ENCODE assay signal across 17 mouse cellular contexts in the genomic region with DNA sequence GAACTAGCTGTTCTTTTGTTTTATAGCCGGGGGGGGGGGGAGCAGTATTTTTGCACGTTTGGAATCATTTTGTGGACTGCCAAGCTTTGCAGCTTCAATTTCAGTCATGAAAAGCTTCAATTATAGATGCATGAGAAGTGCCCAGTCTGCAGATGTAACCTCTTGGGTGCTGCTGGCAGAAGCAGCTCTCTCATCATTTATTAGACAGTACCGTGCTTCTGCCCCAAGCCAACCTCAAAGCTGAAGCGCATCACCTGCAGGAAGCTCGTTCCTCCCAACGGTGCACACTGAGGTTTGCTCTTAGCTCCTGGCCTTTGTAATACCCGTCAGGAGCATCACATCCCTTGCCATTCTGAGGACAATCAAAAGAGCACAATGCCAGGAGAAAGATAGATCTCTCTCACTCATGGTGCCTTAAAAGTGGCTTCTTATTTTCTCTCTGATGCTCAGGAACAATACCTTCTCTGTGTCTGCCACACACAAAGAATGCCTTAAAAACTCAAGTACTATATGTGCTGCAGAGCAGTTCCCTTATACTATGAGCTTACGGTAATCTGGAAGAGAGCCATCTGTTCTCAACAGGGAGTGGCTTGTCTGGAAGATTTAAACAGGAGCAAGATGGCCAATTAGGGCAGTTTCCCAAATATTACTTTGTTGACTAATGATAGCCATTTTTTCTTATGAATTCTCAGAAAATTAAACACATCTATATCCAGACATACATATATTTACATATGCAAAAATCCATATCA. TPM values are rescaled to one million over a fixed set of nuclear protein-coding genes. Genes with fewer than 3 reads are reported as not detected.
DNase-seq lines count a peak whose midpoint lies in the region; ATAC-seq and TF ChIP-seq lines count a peak whose summit lies in the region.
"Had no signal": no experiment of that assay in that cellular context is flagged by ENCODE, and none has a peak within 500 bp of the region (broad histone marks: within the 10 kb centered on the region; RNA-seq: fewer than 3 reads in every experiment).

No protein-coding gene starts in this region.

- H3K9ac ChIP-seq in forebrain, embryonic 15.5 days (replicated peaks) = no peak overlapping the region
- H3K9ac ChIP-seq in forebrain, embryonic 12.5 days = no peak overlapping the region
- H3K9ac ChIP-seq in limb, embryonic 14.5 days (ENCODE audit: low read depth, low read length, severe bottlenecking) = no peak overlapping the region
- no peak overlapping the region for H3K9ac ChIP-seq in midbrain, embryonic 16.5 days (ENCODE audit: low read depth, low read length)
- H3K9ac ChIP-seq: limb, embryonic 15.5 days had no signal

- DNase-seq in limb, embryonic 14.5 days (ENCODE audit: low spot score) = peak; percentile 6
- no peak for DNase-seq in limb, embryonic 10.5 days (ENCODE audit: low spot score)
- peak; percentile 6 to 15 for DNase-seq in cerebellum, postnatal 36 days
- DNase-seq in adipocyte (ENCODE audit: low spot score) = no peak
- DNase-seq in embryonic facial prominence, embryonic 10.5 days (ENCODE audit: low spot score) = no peak
- DNase-seq: lung, postnatal 14 days; spleen, adult 18-20 months; thymus, adult 18-20 months had no signal

- no peak overlapping the region for H3K4me2 ChIP-seq in forebrain, embryonic 15.5 days (replicated peaks)
- no peak overlapping the region for H3K4me2 ChIP-seq in forebrain, embryonic 12.5 days
- no peak overlapping the region for H3K4me2 ChIP-seq in limb, embryonic 14.5 days (replicated peaks; ENCODE audit: low read depth, low read length, severe bottlenecking)
- no peak overlapping the region for H3K4me2 ChIP-seq in midbrain, embryonic 16.5 days (ENCODE audit: low read length)
- H3K4me2 ChIP-seq: heart, embryonic 11.5 days; limb, embryonic 15.5 days had no signal

- no peaks in the 10 kb centered on the region for H3K36me3 ChIP-seq in forebrain, embryonic 15.5 days
- H3K36me3 ChIP-seq in forebrain, embryonic 12.5 days (replicated peaks) = no peaks in the 10 kb centered on the region
- H3K36me3 ChIP-seq in limb, embryonic 14.5 days (ENCODE audit: control insufficient read depth, insufficient read depth, low read length) = no peaks in the 10 kb centered on the region
- no peaks in the 10 kb centered on the region for H3K36me3 ChIP-seq in limb, embryonic 10.5 days
- no peaks in the 10 kb centered on the region for H3K36me3 ChIP-seq in midbrain, embryonic 16.5 days (ENCODE audit: control insufficient read depth, insufficient read depth, low read length)
- no peaks in the 10 kb centered on the region for H3K36me3 ChIP-seq in embryonic facial prominence, embryonic 10.5 days (replicated peaks)
- H3K36me3 ChIP-seq: G1E; limb, embryonic 15.5 days had no signal

- TF ChIP-seq POLR2A in limb, embryonic 14.5 days (IDR thresholded peaks at IDR 0.05; ENCODE audit: borderline replicate concordance, extremely low read depth, insufficient read depth, insufficient read length) = no peak

- peak; percentile 71 for ATAC-seq in forebrain, embryonic 15.5 days (replicated peaks)
- no peak for ATAC-seq in forebrain, embryonic 12.5 days (ENCODE audit: low FRiP score)
- no peak for ATAC-seq in limb, embryonic 14.5 days (ENCODE audit: low FRiP score, low read depth)
- peak; percentile 75 for ATAC-seq in midbrain, embryonic 16.5 days
- ATAC-seq: intestine, embryonic 16.5 days had no signal

- H3K27me3 ChIP-seq in forebrain, embryonic 15.5 days = no peaks in the 10 kb centered on the region
- H3K27me3 ChIP-seq in forebrain, embryonic 12.5 days = no peaks in the 10 kb centered on the region
- H3K27me3 ChIP-seq in limb, embryonic 14.5 days (ENCODE audit: control insufficient read depth, insufficient read depth, low read length) = no peaks in the 10 kb centered on the region
- no peaks in the 10 kb centered on the region for H3K27me3 ChIP-seq in limb, embryonic 10.5 days (ENCODE audit: low read depth, poor library complexity, severe bottlenecking)
- H3K27me3 ChIP-seq in midbrain, embryonic 16.5 days (ENCODE audit: control insufficient read depth, insufficient read depth, low read depth, low read length) = no peaks in the 10 kb centered on the region
- no peaks in the 10 kb centered on the region for H3K27me3 ChIP-seq in embryonic facial prominence, embryonic 10.5 days (replicated peaks; ENCODE audit: low read depth, poor library complexity, severe bottlenecking)
- H3K27me3 ChIP-seq: limb, embryonic 15.5 days had no signal

- 37% methylated on average over 8 of the region's 8 CpGs for WGBS in forebrain, embryonic 15.5 days
- WGBS in forebrain, embryonic 12.5 days = 55% methylated on average over 8 of the region's 8 CpGs
- 57% methylated on average over 8 of the region's 8 CpGs for WGBS in limb, embryonic 14.5 days
- WGBS in limb, embryonic 10.5 days = 69% methylated on average over 8 of the region's 8 CpGs
- 31% methylated on average over 8 of the region's 8 CpGs for WGBS in midbrain, embryonic 16.5 days
- 58% methylated on average over 8 of the region's 8 CpGs for WGBS in embryonic facial prominence, embryonic 10.5 days

- no peaks in the 10 kb centered on the region for H3K9me3 ChIP-seq in forebrain, embryonic 15.5 days
- H3K9me3 ChIP-seq in forebrain, embryonic 12.5 days = no peaks in the 10 kb centered on the region
- H3K9me3 ChIP-seq in limb, embryonic 14.5 days (ENCODE audit: control insufficient read depth, low read length) = no peaks in the 10 kb centered on the region
- H3K9me3 ChIP-seq in limb, embryonic 10.5 days (replicated peaks) = no peaks in the 10 kb centered on the region
- no peaks in the 10 kb centered on the region for H3K9me3 ChIP-seq in midbrain, embryonic 16.5 days (replicated peaks; ENCODE audit: control insufficient read depth, low read length, poor library complexity, severe bottlenecking)
- H3K9me3 ChIP-seq in embryonic facial prominence, embryonic 10.5 days = no peaks in the 10 kb centered on the region
- H3K9me3 ChIP-seq: G1E; limb, embryonic 15.5 days had no signal

- H3K4me3 ChIP-seq in forebrain, embryonic 15.5 days = no peak overlapping the region
- no peak overlapping the region for H3K4me3 ChIP-seq in forebrain, embryonic 12.5 days (replicated peaks)
- no peak overlapping the region for H3K4me3 ChIP-seq in limb, embryonic 14.5 days (replicated peaks; ENCODE audit: low read length)
- no peak overlapping the region for H3K4me3 ChIP-seq in limb, embryonic 10.5 days
- H3K4me3 ChIP-seq in midbrain, embryonic 16.5 days (ENCODE audit: low read depth, low read length) = no peak overlapping the region
- H3K4me3 ChIP-seq in embryonic facial prominence, embryonic 10.5 days = no peak overlapping the region
- H3K4me3 ChIP-seq: erythroblast, embryonic 14.5 days; limb, embryonic 15.5 days had no signal

- peaks cover 8% of the 10 kb centered on the region for H3K4me1 ChIP-seq in forebrain, embryonic 15.5 days
- H3K4me1 ChIP-seq in forebrain, embryonic 12.5 days = no peaks in the 10 kb centered on the region
- H3K4me1 ChIP-seq in limb, embryonic 14.5 days (ENCODE audit: control insufficient read depth, insufficient read depth, low read length) = no peaks in the 10 kb centered on the region
- H3K4me1 ChIP-seq in limb, embryonic 10.5 days = peaks cover 5% of the 10 kb centered on the region; the same call in 1 of the 2 replicates
- peaks cover 4% of the 10 kb centered on the region for H3K4me1 ChIP-seq in midbrain, embryonic 16.5 days (ENCODE audit: control insufficient read depth, insufficient read depth, low read length)
- H3K4me1 ChIP-seq in embryonic facial prominence, embryonic 10.5 days = no peaks in the 10 kb centered on the region

- peak overlapping the region; percentile 35; the same call in 1 of the 2 replicates for H3K27ac ChIP-seq in forebrain, embryonic 15.5 days (replicated peaks)
- H3K27ac ChIP-seq in forebrain, embryonic 12.5 days = no peak overlapping the region
- H3K27ac ChIP-seq in limb, embryonic 14.5 days (replicated peaks; ENCODE audit: low read depth, low read length) = no peak overlapping the region
- H3K27ac ChIP-seq in limb, embryonic 10.5 days = no peak overlapping the region
- H3K27ac ChIP-seq in midbrain, embryonic 16.5 days (ENCODE audit: low read length) = peak overlapping the region; percentile 31
- H3K27ac ChIP-seq in embryonic facial prominence, embryonic 10.5 days (replicated peaks) = no peak overlapping the region
- H3K27ac ChIP-seq: kidney, postnatal 0 days; limb, embryonic 15.5 days had no signal

RNA-seq across cellular contexts. Expression of gene 4932438A13Rik, which starts 35.5 kb away (rescaled TPM):
- polyA plus RNA-seq in forebrain, embryonic 15.5 days (2015; fragmentation: Nextera tagmentation; extraction: Ambion mirVana) = 68.7 and 72.7 TPM in 2 replicates
- 47.8 and 57.0 TPM in 2 replicates for polyA plus RNA-seq in forebrain, embryonic 12.5 days (2016; fragmentation: Nextera tagmentation; extraction: Ambion mirVana)
- 28.1 and 28.3 TPM in 2 replicates for polyA plus RNA-seq in limb, embryonic 14.5 days (2012; rRNA removed)
- 68.1 and 68.4 TPM in 2 replicates for polyA plus RNA-seq in limb, embryonic 14.5 days (2014; fragmentation: Nextera tagmentation; extraction: Ambion mirVana)
- polyA plus RNA-seq in limb, embryonic 10.5 days (2016; fragmentation: Nextera tagmentation; extraction: Ambion mirVana) = 32.0 and 38.0 TPM in 2 replicates
- polyA plus RNA-seq in midbrain, embryonic 16.5 days (2015; fragmentation: Nextera tagmentation; extraction: Ambion mirVana) = 95.7 and 95.9 TPM in 2 replicates
- polyA plus RNA-seq in embryonic facial prominence, embryonic 10.5 days (2016; fragmentation: Nextera tagmentation; extraction: Ambion mirVana) = 31.8 and 35.0 TPM in 2 replicates

Comparison
In these comparisons a context has a peak if more than half of its experiments do, and no peak if none do; other contexts are left out.
1. ATAC-seq: peak in forebrain, embryonic 15.5 days (single experiment) and midbrain, embryonic 16.5 days (single experiment); none in forebrain, embryonic 12.5 days (single experiment) and limb, embryonic 14.5 days (single experiment).
2. H3K27ac ChIP-seq: peak in forebrain, embryonic 15.5 days (single experiment) and midbrain, embryonic 16.5 days (single experiment); none in forebrain, embryonic 12.5 days (single experiment), limb, embryonic 14.5 days (single experiment), limb, embryonic 10.5 days (single experiment) and embryonic facial prominence, embryonic 10.5 days (single experiment).
3. DNase-seq: peak in limb, embryonic 14.5 days (single experiment) and cerebellum, postnatal 36 days (2 of 2); none in limb, embryonic 10.5 days (single experiment), adipocyte (single experiment) and embryonic facial prominence, embryonic 10.5 days (single experiment).